Mouse (Mus musculus) brain, embryonic 14.5 days (tissue): ENCODE measurements around the gene Gapvd1. TPM values are rescaled to one million over a fixed set of nuclear protein-coding genes. Genes with fewer than 3 reads are reported as not detected.

Source experiments
- DNase-seq: peaks from one replicate; pipeline ENCODE4 v3.0.0-alpha.2; 2011; ENCODE audit warnings: low read depth
- CTCF ChIP-seq: fragments of 200-500 bp; IDR thresholded peaks from 2 replicates; pipeline ENCODE4 v1.5.1; 2012; ENCODE audit warnings: inconsistent platforms, mild to moderate bottlenecking, moderate library complexity, borderline replicate concordance; ENCODE audit not compliant: insufficient read depth, insufficient read length; ENCODE audit errors: extremely low read depth
- POLR2A ChIP-seq: fragments of 200-500 bp; IDR thresholded peaks from 2 replicates; pipeline ENCODE4 v1.6.1; 2012; ENCODE audit warnings: mild to moderate bottlenecking, inconsistent platforms, borderline replicate concordance; ENCODE audit not compliant: poor library complexity, insufficient read depth, insufficient read length, severe bottlenecking; ENCODE audit errors: extremely low read depth
- polyA plus RNA-seq: library from polyadenylated mRNA; depleted of rRNA; stranded (reverse); fragments of >200 nt; gene quantifications from 2 replicates; pipeline ENCODE4 v1.2.3, GENCODE M21; 2012

Gapvd1 gene
- polyA plus RNA-seq, 1 experiment, result 61.7 TPM

- DNase-seq, result peak; percentile 86
- TF ChIP-seq CTCF (peak; percentile 71; the same call in 1 of the 2 replicates), POLR2A (no peak)
Measured at GRCm38 (mm10) chr2:34671385-34672026, 83.5 kb downstream of the Gapvd1 start.

- TF ChIP-seq CTCF (no peak), POLR2A (no peak)
Measured at GRCm38 (mm10) chr2:34670470-34670869, 84.6 kb downstream of the Gapvd1 start.

GRCm38 (mm10) chr2:34669203-34669746, 85.8 kb downstream of the Gapvd1 start:
- TF ChIP-seq POLR2A, result no peak
- no peak for TF ChIP-seq CTCF

More at GRCm38 (mm10) chr2:34670470-34670869, 84.6 kb downstream of the Gapvd1 start:
- DNase-seq, result no peak

GRCm38 (mm10) chr2:34668440-34669191, 86.4 kb downstream of the Gapvd1 start:
- TF ChIP-seq POLR2A (no peak), CTCF (no peak)
- peak; percentile 62 for DNase-seq

More at GRCm38 (mm10) chr2:34669203-34669746, 85.8 kb downstream of the Gapvd1 start:
- DNase-seq, result no peak

- DNase-seq, result peak; percentile 69
- TF ChIP-seq CTCF (no peak), POLR2A (no peak)
Measured at GRCm38 (mm10) chr2:34667820-34668219, 87.2 kb downstream of the Gapvd1 start.

- DNase-seq, result peak; percentile 28
- TF ChIP-seq CTCF, result no peak
- no peak for TF ChIP-seq POLR2A
Measured at GRCm38 (mm10) chr2:34647410-34647809, 107.6 kb downstream of the Gapvd1 start.

- TF ChIP-seq POLR2A, result no peak
- TF ChIP-seq CTCF, result no peak
- no peak for DNase-seq
Measured at GRCm38 (mm10) chr2:34646541-34646865, 108.5 kb downstream of the Gapvd1 start.

- peak; percentile 66 for DNase-seq
- TF ChIP-seq POLR2A (no peak), CTCF (no peak)
Measured at GRCm38 (mm10) chr2:34645851-34646540, 109.0 kb downstream of the Gapvd1 start.

GRCm38 (mm10) chr2:34644571-34645526, 110.2 kb downstream of the Gapvd1 start:
- no peak for DNase-seq

GRCm38 (mm10) chr2:34642351-34642750, 112.7 kb downstream of the Gapvd1 start:
- no peak for DNase-seq
- TF ChIP-seq CTCF, result peak; percentile 55; the same call in 1 of the 2 replicates
- TF ChIP-seq POLR2A, result no peak

More at GRCm38 (mm10) chr2:34644571-34645526, 110.2 kb downstream of the Gapvd1 start:
- TF ChIP-seq CTCF (peak; percentile 65), POLR2A (no peak)
